Mouse (Mus musculus): ENCODE data around the gene Opcml.

Opcml gene

GRCm38 (mm10) chr9:28003131-28003530 is 212.6 kb downstream of the Opcml start:
- DNase-seq (ENCODE audit: low read depth, low spot score), result no peak

- DNase-seq (ENCODE audit: low read depth, low spot score), result no peak
These were observed 220.9 kb downstream of the Opcml start for GRCm38 (mm10) chr9:28011483-28011882.

GRCm38 (mm10) chr9:28012664-28013063 is 222.1 kb downstream of the Opcml start:
- DNase-seq (ENCODE audit: low read depth, low spot score), result no peak

- no peak for DNase-seq (ENCODE audit: low read depth, low spot score)
These were observed 222.6 kb downstream of the Opcml start for GRCm38 (mm10) chr9:28013192-28013591.

- no peak for DNase-seq (ENCODE audit: low read depth, low spot score)
These were observed 237.6 kb downstream of the Opcml start for GRCm38 (mm10) chr9:28028156-28028555.

GRCm38 (mm10) chr9:28028788-28029393 is 238.3 kb downstream of the Opcml start:
- DNase-seq (ENCODE audit: low read depth, low spot score), result no peak

- no peak for DNase-seq (ENCODE audit: low read depth, low spot score)
These were observed 258.6 kb downstream of the Opcml start for GRCm38 (mm10) chr9:28049157-28049556.

- no peak for DNase-seq (ENCODE audit: low read depth, low spot score)
These were observed 266.7 kb downstream of the Opcml start for GRCm38 (mm10) chr9:28057171-28057845.

- DNase-seq (ENCODE audit: low read depth, low spot score), result no peak
These were observed 274.6 kb downstream of the Opcml start for GRCm38 (mm10) chr9:28065126-28065525.

GRCm38 (mm10) chr9:28080694-28081093 is 290.1 kb downstream of the Opcml start:
- no peak for DNase-seq (ENCODE audit: low read depth, low spot score)

GRCm38 (mm10) chr9:28083754-28084153 is 293.2 kb downstream of the Opcml start:
- no peak for DNase-seq (ENCODE audit: low read depth, low spot score)

GRCm38 (mm10) chr9:28084273-28084726 is 293.7 kb downstream of the Opcml start:
- DNase-seq (ENCODE audit: low read depth, low spot score), result no peak

GRCm38 (mm10) chr9:28091395-28091794 is 300.8 kb downstream of the Opcml start:
- DNase-seq (ENCODE audit: low read depth, low spot score), result no peak

GRCm38 (mm10) chr9:28094722-28095121 is 304.1 kb downstream of the Opcml start:
- DNase-seq (ENCODE audit: low read depth, low spot score), result no peak

GRCm38 (mm10) chr9:28096204-28096603 is 305.6 kb downstream of the Opcml start:
- DNase-seq (ENCODE audit: low read depth, low spot score), result no peak

- DNase-seq (ENCODE audit: low read depth, low spot score), result no peak
These were observed 311.4 kb downstream of the Opcml start for GRCm38 (mm10) chr9:28101981-28102380.

GRCm38 (mm10) chr9:28121858-28122257 is 331.3 kb downstream of the Opcml start:
- no peak for DNase-seq (ENCODE audit: low read depth, low spot score)

- DNase-seq (ENCODE audit: low read depth, low spot score), result no peak
These were observed 338.2 kb downstream of the Opcml start for GRCm38 (mm10) chr9:28128735-28129134.

GRCm38 (mm10) chr9:28131521-28131920 is 340.9 kb downstream of the Opcml start:
- no peak for DNase-seq (ENCODE audit: low read depth, low spot score)

- DNase-seq (ENCODE audit: low read depth, low spot score), result no peak
These were observed 346.0 kb downstream of the Opcml start for GRCm38 (mm10) chr9:28136614-28137013.

GRCm38 (mm10) chr9:28139957-28140597 is 349.5 kb downstream of the Opcml start:
- no peak for DNase-seq (ENCODE audit: low read depth, low spot score)

- no peak for DNase-seq (ENCODE audit: low read depth, low spot score)
These were observed 358.9 kb downstream of the Opcml start for GRCm38 (mm10) chr9:28149507-28149906.

- DNase-seq (ENCODE audit: low read depth, low spot score), result no peak
These were observed 363.2 kb downstream of the Opcml start for GRCm38 (mm10) chr9:28153748-28154147.
